Mouse (Mus musculus) brain, embryonic 14.5 days (tissue): ENCODE data around the gene H2-DMa.

Source experiments
- CTCF ChIP-seq: fragments of 200-500 bp; IDR thresholded peaks from 2 replicates; pipeline ENCODE4 v1.5.1; 2012; ENCODE audit warnings: inconsistent platforms, mild to moderate bottlenecking, moderate library complexity, borderline replicate concordance; ENCODE audit not compliant: insufficient read depth, insufficient read length; ENCODE audit errors: extremely low read depth
- POLR2A ChIP-seq: fragments of 200-500 bp; IDR thresholded peaks from 2 replicates; pipeline ENCODE4 v1.6.1; 2012; ENCODE audit warnings: mild to moderate bottlenecking, inconsistent platforms, borderline replicate concordance; ENCODE audit not compliant: poor library complexity, insufficient read depth, insufficient read length, severe bottlenecking; ENCODE audit errors: extremely low read depth

DNA sequence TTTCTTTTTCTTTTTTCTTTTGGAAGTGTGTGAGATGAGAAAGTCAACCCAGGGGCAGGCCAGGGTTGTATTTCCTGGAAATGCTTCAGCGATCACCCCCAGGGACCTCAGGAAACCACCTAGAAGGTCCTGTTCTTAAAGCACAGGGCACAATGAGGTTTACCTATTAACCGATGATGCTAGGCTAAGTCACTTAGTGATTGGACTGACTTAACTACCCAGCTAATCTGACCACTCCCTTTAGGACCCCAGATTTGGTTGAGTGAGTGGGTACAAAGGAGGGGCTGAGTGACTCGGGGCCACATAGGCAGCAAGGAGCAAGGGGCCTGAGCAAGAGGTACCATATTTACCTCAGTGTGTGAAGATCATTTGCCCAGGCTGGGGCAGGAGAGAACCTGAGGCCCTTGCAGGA, 25.6 kb downstream of the H2-DMa start:
- TF ChIP-seq POLR2A: no peak
- no peak for TF ChIP-seq CTCF
